Mouse (Mus musculus) liver, adult 2 months (tissue): Measurements from ENCODE around the gene Gpkow.

Experiments
- CTCF ChIP-seq: fragments of 200-500 bp; IDR thresholded peaks from 2 replicates; pipeline ENCODE4 v1.5.1; 2011; ENCODE audit warnings: low read depth, low read length, control low read depth
- POLR2A ChIP-seq: fragments of 200-500 bp; IDR thresholded peaks from 2 replicates; pipeline ENCODE4 v1.6.1; 2011; ENCODE audit warnings: low read length, control low read depth; ENCODE audit not compliant: insufficient read depth; ENCODE audit errors: extremely low read depth

- TF ChIP-seq POLR2A (no peak), CTCF (no peak)
Observed at GRCm38 (mm10) chrX:7721514-7722281, 24.8 kb downstream of the Gpkow start, which contains the start of gene Gm45208.
